Mouse (Mus musculus): Measurements from ENCODE around the gene Gm21976. TPM values are rescaled to one million over a fixed set of nuclear protein-coding genes. Genes with fewer than 3 reads are reported as not detected.

The Gm21976 gene
- polyA plus RNA-seq, 1 experiment from 2014 or later, result not detected

GRCm38 (mm10) chr13:98332106-98332505 is 52.4 kb downstream of the Gm21976 start:
- H3K9me3 ChIP-seq, result no peaks in the 10 kb centered on the region
- no peak overlapping the region for H3K4me3 ChIP-seq
- ATAC-seq (ENCODE audit: low FRiP score, low read depth), result no peak
- 46% methylated on average over 2 of the region's 2 CpGs for WGBS
- H3K27me3 ChIP-seq (replicated peaks), result no peaks in the 10 kb centered on the region
- no peak overlapping the region for H3K27ac ChIP-seq
- H3K9ac ChIP-seq, result no peak overlapping the region
- no peaks in the 10 kb centered on the region for H3K36me3 ChIP-seq
- no peak overlapping the region for H3K4me2 ChIP-seq (replicated peaks)
- H3K4me1 ChIP-seq, result no peaks in the 10 kb centered on the region

- no peak for ATAC-seq (ENCODE audit: low FRiP score, low read depth)
- WGBS, result 76% methylated on average over 1 of the region's 1 CpGs
- Histone ChIP-seq H3K9ac (no peak overlapping the region), H3K4me1 (no peaks in the 10 kb centered on the region), H3K9me3 (no peaks in the 10 kb centered on the region), H3K27me3 (replicated peaks) (no peaks in the 10 kb centered on the region), H3K4me2 (replicated peaks) (no peak overlapping the region), H3K4me3 (no peak overlapping the region), H3K27ac (no peak overlapping the region), H3K36me3 (no peaks in the 10 kb centered on the region)
These were observed 56.5 kb downstream of the Gm21976 start for GRCm38 (mm10) chr13:98336205-98336604.

GRCm38 (mm10) chr13:98340506-98340905 is 60.8 kb downstream of the Gm21976 start:
- Histone ChIP-seq H3K36me3 (no peaks in the 10 kb centered on the region), H3K4me1 (no peaks in the 10 kb centered on the region), H3K9ac (no peak overlapping the region), H3K4me2 (replicated peaks) (no peak overlapping the region), H3K27ac (no peak overlapping the region), H3K27me3 (replicated peaks) (0 out of 2 replicates have a peak, but pooled peaks cover 6% of the 10 kb centered on the region), H3K9me3 (no peaks in the 10 kb centered on the region), H3K4me3 (no peak overlapping the region)
- WGBS, result 76% methylated on average over 5 of the region's 5 CpGs
- no peak for ATAC-seq (ENCODE audit: low FRiP score, low read depth)

GRCm38 (mm10) chr13:98349491-98349890 is 69.8 kb downstream of the Gm21976 start:
- Histone ChIP-seq H3K4me1 (peaks cover 9% of the 10 kb centered on the region), H3K4me3 (no peak overlapping the region), H3K9me3 (no peaks in the 10 kb centered on the region), H3K27me3 (replicated peaks) (peaks cover 55% of the 10 kb centered on the region), H3K36me3 (no peaks in the 10 kb centered on the region), H3K9ac (no peak overlapping the region), H3K4me2 (replicated peaks) (no peak overlapping the region), H3K27ac (no peak overlapping the region)
- ATAC-seq (ENCODE audit: low FRiP score, low read depth), result no peak
- 81% methylated on average over 4 of the region's 4 CpGs for WGBS

- Histone ChIP-seq H3K4me3 (no peak overlapping the region), H3K9ac (no peak overlapping the region), H3K27ac (no peak overlapping the region), H3K36me3 (no peaks in the 10 kb centered on the region), H3K4me2 (replicated peaks) (no peak overlapping the region), H3K9me3 (no peaks in the 10 kb centered on the region), H3K27me3 (replicated peaks) (peaks cover 63% of the 10 kb centered on the region), H3K4me1 (peaks cover 21% of the 10 kb centered on the region)
- WGBS, result 5% methylated on average over 8 of the region's 8 CpGs
- no peak for ATAC-seq (ENCODE audit: low FRiP score, low read depth)
These were observed 71.8 kb downstream of the Gm21976 start for GRCm38 (mm10) chr13:98351527-98351926.

- WGBS, result 8% methylated on average over 14 of the region's 14 CpGs
- no peak overlapping the region for H3K9ac ChIP-seq
- peaks cover 64% of the 10 kb centered on the region for H3K27me3 ChIP-seq (replicated peaks)
- no peaks in the 10 kb centered on the region for H3K36me3 ChIP-seq
- H3K9me3 ChIP-seq, result no peaks in the 10 kb centered on the region
- H3K27ac ChIP-seq, result no peak overlapping the region
- H3K4me1 ChIP-seq, result peaks cover 21% of the 10 kb centered on the region
- no peak for ATAC-seq (ENCODE audit: low FRiP score, low read depth)
- no peak overlapping the region for H3K4me2 ChIP-seq (replicated peaks)
- no peak overlapping the region for H3K4me3 ChIP-seq
These were observed 72.8 kb downstream of the Gm21976 start for GRCm38 (mm10) chr13:98352381-98352975.

- H3K9me3 ChIP-seq, result no peaks in the 10 kb centered on the region
- under 1% methylated on average over 13 of the region's 13 CpGs for WGBS
- H3K4me1 ChIP-seq, result peaks cover 24% of the 10 kb centered on the region
- no peak overlapping the region for H3K9ac ChIP-seq
- H3K4me2 ChIP-seq (replicated peaks), result peak overlapping the region; percentile 68
- H3K27ac ChIP-seq, result no peak overlapping the region
- no peaks in the 10 kb centered on the region for H3K36me3 ChIP-seq
- H3K27me3 ChIP-seq (replicated peaks), result peaks cover 76% of the 10 kb centered on the region
- H3K4me3 ChIP-seq, result peak overlapping the region; percentile 49
- peak; percentile 19; the same call in 1 of the 2 replicates for ATAC-seq (ENCODE audit: low FRiP score, low read depth)
These were observed 74.0 kb downstream of the Gm21976 start for GRCm38 (mm10) chr13:98353709-98354089.

GRCm38 (mm10) chr13:98354090-98354801 is 74.6 kb downstream of the Gm21976 start, which contains the start of gene Foxd1:
Gene Foxd1, plus strand, starts transcription at chr13:98354242.
- peaks cover 80% of the 10 kb centered on the region for H3K27me3 ChIP-seq (replicated peaks)
- H3K9me3 ChIP-seq, result no peaks in the 10 kb centered on the region
- peak; percentile 83 for ATAC-seq (ENCODE audit: low FRiP score, low read depth)
- peak within 1 kb of the TSS; percentile 68 for H3K4me2 ChIP-seq (replicated peaks)
- H3K36me3 ChIP-seq, result no peaks in the 10 kb centered on the region
- peak within 1 kb of the TSS; percentile 69 for H3K9ac ChIP-seq
- peaks cover 24% of the 10 kb centered on the region for H3K4me1 ChIP-seq
- peak within 1 kb of the TSS; percentile 49 for H3K4me3 ChIP-seq
- WGBS, result under 1% methylated on average over 74 of the region's 76 CpGs
- 0 out of 2 replicates have a peak within 1 kb of the TSS, but pooled peaks have one; percentile 15 for H3K27ac ChIP-seq

- peak overlapping the region; percentile 68 for H3K4me2 ChIP-seq (replicated peaks)
- ATAC-seq (ENCODE audit: low FRiP score, low read depth), result 0 out of 2 replicates have a peak, but pooled peaks have one; percentile 9
These were observed 75.3 kb downstream of the Gm21976 start for GRCm38 (mm10) chr13:98354871-98355558.

GRCm38 (mm10) chr13:98355559-98356111 is 75.9 kb downstream of the Gm21976 start:
- ATAC-seq (ENCODE audit: low FRiP score, low read depth), result no peak
- Histone ChIP-seq H3K27me3 (replicated peaks) (peaks cover 87% of the 10 kb centered on the region), H3K9ac (peak overlapping the region; percentile 69), H3K4me3 (peak overlapping the region; percentile 49), H3K4me1 (peaks cover 24% of the 10 kb centered on the region), H3K27ac (no peak overlapping the region), H3K36me3 (no peaks in the 10 kb centered on the region), H3K4me2 (replicated peaks) (peak overlapping the region; percentile 68), H3K9me3 (no peaks in the 10 kb centered on the region)
- WGBS, result under 1% methylated on average over 76 of the region's 81 CpGs

More at GRCm38 (mm10) chr13:98354871-98355558, 75.3 kb downstream of the Gm21976 start:
- H3K27me3 ChIP-seq (replicated peaks), result peaks cover 86% of the 10 kb centered on the region
- H3K4me1 ChIP-seq, result peaks cover 24% of the 10 kb centered on the region
- H3K4me3 ChIP-seq, result peak overlapping the region; percentile 49
- H3K36me3 ChIP-seq, result no peaks in the 10 kb centered on the region
- H3K9ac ChIP-seq, result peak overlapping the region; percentile 69
- H3K9me3 ChIP-seq, result no peaks in the 10 kb centered on the region
- WGBS, result under 1% methylated on average over 97 of the region's 102 CpGs
- 0 out of 2 replicates have a peak overlapping the region, but pooled peaks have one; percentile 15 for H3K27ac ChIP-seq

GRCm38 (mm10) chr13:98356176-98356972 is 76.7 kb downstream of the Gm21976 start:
- Histone ChIP-seq H3K4me2 (replicated peaks) (peak overlapping the region; percentile 68), H3K27me3 (replicated peaks) (peaks cover 87% of the 10 kb centered on the region), H3K27ac (no peak overlapping the region), H3K36me3 (no peaks in the 10 kb centered on the region), H3K4me3 (peak overlapping the region; percentile 49), H3K9me3 (no peaks in the 10 kb centered on the region), H3K9ac (peak overlapping the region; percentile 69; the same call in 1 of the 2 replicates), H3K4me1 (peaks cover 24% of the 10 kb centered on the region)
- no peak for ATAC-seq (ENCODE audit: low FRiP score, low read depth)
- 2% methylated on average over 9 of the region's 9 CpGs for WGBS

All from neural tube, embryonic 12.5 days (tissue).